Mouse (Mus musculus) stomach, embryonic 15.5 days (tissue): ENCODE results near the gene Ptprn2. TPM values are rescaled to one million over a fixed set of nuclear protein-coding genes. Genes with fewer than 3 reads are reported as not detected.

Experiments
- ATAC-seq: fragments of 200-750 bp; cut with Nextera tagmentation; 2 replicates; pipeline ENCODE4 v1.8.0; 2017; ENCODE audit warnings: low read depth, moderate number of reproducible peaks, moderate TSS enrichment; ENCODE audit not compliant: insufficient read depth, low FRiP score
- H3K27ac ChIP-seq: fragments of 300-500 bp; sonication (generic); 2 replicates; pipeline ENCODE4 v1.5.1; 2015; ENCODE audit warnings: mild to moderate bottlenecking, inconsistent platforms
- H3K27me3 ChIP-seq: fragments of 300-500 bp; sonication (generic); replicated peaks from 2 replicates; pipeline ENCODE4 v1.6.1; 2015; ENCODE audit warnings: inconsistent platforms
- H3K36me3 ChIP-seq: fragments of 300-500 bp; sonication (generic); 2 replicates; pipeline ENCODE4 v1.6.1; 2015; ENCODE audit warnings: inconsistent platforms
- H3K4me1 ChIP-seq: fragments of 300-500 bp; sonication (generic); 2 replicates; pipeline ENCODE4 v1.6.1; 2015; ENCODE audit warnings: inconsistent platforms
- H3K4me2 ChIP-seq: fragments of 300-500 bp; sonication (generic); 2 replicates; pipeline ENCODE4 v1.6.1; 2015; ENCODE audit warnings: mild to moderate bottlenecking, inconsistent platforms
- H3K4me3 ChIP-seq: fragments of 300-500 bp; sonication (generic); replicated peaks from 2 replicates; pipeline ENCODE4 v1.5.1; 2015; ENCODE audit warnings: inconsistent platforms
- H3K9ac ChIP-seq: fragments of 300-500 bp; sonication (generic); 2 replicates; pipeline ENCODE4 v1.6.1; 2015; ENCODE audit warnings: inconsistent platforms
- H3K9me3 ChIP-seq: fragments of 300-500 bp; sonication (generic); 2 replicates; pipeline ENCODE4 v1.6.1; 2016; ENCODE audit warnings: inconsistent platforms
- WGBS: fragments of 180-500 bp; shearing (Covaris S2); methylation state at CpG from one replicate; pipeline ENCODE4 v1.1.7; 2015; 5-methylcytosine and 5-hydroxymethylcytosine counted together
- polyA plus RNA-seq: library from polyadenylated mRNA; unstranded; fragments of >200 nt; fragmentation: Nextera tagmentation; extraction: Ambion mirVana; gene quantifications from 2 replicates; pipeline ENCODE4 v1.2.1, GENCODE M21; 2015

Gene Ptprn2
- polyA plus RNA-seq, 1 experiment from 2014 or later: 3.7 TPM

DNA sequence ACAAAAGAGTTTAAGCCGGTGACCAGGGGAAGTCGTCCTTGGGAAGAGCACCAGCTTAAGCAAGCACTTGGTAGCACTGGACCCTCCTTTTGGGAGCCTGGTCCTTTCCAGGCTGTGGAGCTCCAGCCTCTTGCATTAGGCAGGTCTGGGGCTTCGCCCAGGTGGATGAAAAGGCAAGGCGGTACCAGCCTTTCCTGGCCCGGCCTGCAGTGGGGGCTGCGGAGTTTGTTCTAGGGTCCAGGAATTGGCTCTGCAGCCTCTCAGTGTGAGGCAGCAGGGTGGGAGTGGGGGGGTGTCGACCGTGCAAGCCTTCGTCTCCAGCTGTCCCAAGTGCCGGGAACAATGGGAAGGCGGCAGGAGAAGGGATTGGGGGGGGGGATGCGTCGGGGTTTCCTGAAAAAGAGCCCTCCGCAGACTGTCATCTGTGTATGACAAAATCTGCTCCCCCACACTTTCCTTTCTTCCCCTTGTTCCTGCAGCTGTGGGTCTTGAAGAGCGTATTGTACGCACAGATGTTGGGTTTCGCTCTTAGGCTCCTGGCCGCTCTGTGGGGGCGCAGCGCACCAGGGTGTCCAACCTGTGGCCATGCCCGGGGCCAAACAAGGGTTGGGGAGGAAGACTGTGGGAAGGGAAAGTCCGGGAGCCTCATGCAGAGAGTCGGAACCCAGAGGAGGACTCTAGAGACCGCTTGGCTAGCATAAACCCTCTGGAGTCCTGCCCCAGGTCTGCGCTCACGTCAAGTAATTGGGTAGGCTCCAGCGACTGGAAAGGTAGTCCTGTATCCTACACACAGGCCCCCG is 667.0 kb downstream of the Ptprn2 start:
- ATAC-seq: no peak
- no peak overlapping the region for H3K9ac ChIP-seq
- H3K4me1 ChIP-seq: 0 out of 2 replicates have a peak, but pooled peaks cover 5% of the 10 kb centered on the region
- peaks cover 67% of the 10 kb centered on the region for H3K27me3 ChIP-seq
- no peak overlapping the region; the same call in 1 of the 2 replicates for H3K4me3 ChIP-seq
- peak overlapping the region; percentile 85 for H3K4me2 ChIP-seq
- H3K9me3 ChIP-seq: no peaks in the 10 kb centered on the region
- no peaks in the 10 kb centered on the region for H3K36me3 ChIP-seq
- H3K27ac ChIP-seq: no peak overlapping the region
- 9% methylated on average over 28 of the region's 28 CpGs for WGBS

DNA sequence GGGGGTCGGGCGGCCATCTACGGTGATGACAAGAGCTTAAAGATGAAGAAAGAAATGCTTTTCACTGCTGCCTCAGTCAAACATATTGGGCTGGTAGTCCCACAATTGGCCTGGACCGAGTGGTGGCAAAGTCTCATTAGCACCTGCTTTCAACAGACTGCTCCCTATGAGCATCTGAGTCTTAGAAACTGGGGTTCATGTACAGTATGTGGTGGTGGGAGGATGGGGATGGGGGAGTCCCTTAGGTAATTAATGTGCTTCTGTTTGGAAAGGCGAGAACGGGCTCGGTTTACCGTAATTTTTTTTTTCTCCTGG is 667.6 kb downstream of the Ptprn2 start:
- WGBS: 2% methylated on average over 8 of the region's 8 CpGs
- Histone ChIP-seq H3K36me3 (no peaks in the 10 kb centered on the region), H3K27me3 (peaks cover 72% of the 10 kb centered on the region)

DNA sequence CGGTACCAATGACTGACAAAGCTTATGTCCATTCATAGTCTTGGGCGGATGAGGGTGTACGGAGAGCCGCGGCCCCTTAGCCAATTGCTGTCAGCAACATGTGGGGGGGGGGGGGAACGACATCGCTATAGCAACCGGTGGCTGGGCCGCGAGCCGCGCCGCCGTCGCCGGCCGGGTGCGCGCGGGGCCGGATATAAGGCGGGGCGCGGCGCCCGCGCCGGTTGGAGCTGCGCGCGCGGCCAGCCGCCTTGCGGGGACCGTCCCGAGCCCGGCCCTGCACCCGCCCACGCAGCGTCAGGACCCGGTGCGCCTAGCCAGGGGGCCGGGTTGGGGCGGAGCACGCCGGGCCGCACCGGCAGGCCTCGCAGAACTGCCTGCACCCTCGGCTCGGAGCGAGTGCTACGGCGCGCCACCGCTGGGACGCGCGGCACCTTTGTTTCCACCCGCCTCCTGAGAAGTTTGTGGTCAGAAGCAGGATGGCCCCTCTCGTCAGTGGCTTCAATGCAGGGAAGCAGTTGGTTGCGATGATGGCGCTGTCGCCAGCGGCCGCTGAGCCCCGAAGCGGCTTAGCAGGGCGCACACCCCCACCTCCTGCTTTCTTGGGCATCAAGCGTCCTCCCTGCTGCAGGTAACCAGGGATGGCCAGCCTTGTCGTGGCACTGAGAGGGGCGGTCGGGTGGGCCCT is 668.3 kb downstream of the Ptprn2 start:
- peak overlapping the region; percentile 85 for H3K4me2 ChIP-seq
- H3K4me3 ChIP-seq: peak overlapping the region; percentile 53
- ATAC-seq: peak; percentile 71; the same call in 1 of the 2 replicates
- 0 out of 2 replicates have a peak, but pooled peaks cover 5% of the 10 kb centered on the region for H3K4me1 ChIP-seq
- H3K27ac ChIP-seq: no peak overlapping the region
- H3K9me3 ChIP-seq: no peaks in the 10 kb centered on the region
- H3K9ac ChIP-seq: no peak overlapping the region
- WGBS: 0% methylated on average over 69 of the region's 73 CpGs
- no peaks in the 10 kb centered on the region for H3K36me3 ChIP-seq
- H3K27me3 ChIP-seq: peaks cover 79% of the 10 kb centered on the region

More for the DNA sequence above, 667.6 kb downstream of the Ptprn2 start:
- Histone ChIP-seq H3K4me2 (peak overlapping the region; percentile 85), H3K4me1 (0 out of 2 replicates have a peak, but pooled peaks cover 5% of the 10 kb centered on the region), H3K4me3 (peak overlapping the region; percentile 53), H3K27ac (no peak overlapping the region), H3K9ac (no peak overlapping the region), H3K9me3 (no peaks in the 10 kb centered on the region)
- ATAC-seq: no peak

DNA sequence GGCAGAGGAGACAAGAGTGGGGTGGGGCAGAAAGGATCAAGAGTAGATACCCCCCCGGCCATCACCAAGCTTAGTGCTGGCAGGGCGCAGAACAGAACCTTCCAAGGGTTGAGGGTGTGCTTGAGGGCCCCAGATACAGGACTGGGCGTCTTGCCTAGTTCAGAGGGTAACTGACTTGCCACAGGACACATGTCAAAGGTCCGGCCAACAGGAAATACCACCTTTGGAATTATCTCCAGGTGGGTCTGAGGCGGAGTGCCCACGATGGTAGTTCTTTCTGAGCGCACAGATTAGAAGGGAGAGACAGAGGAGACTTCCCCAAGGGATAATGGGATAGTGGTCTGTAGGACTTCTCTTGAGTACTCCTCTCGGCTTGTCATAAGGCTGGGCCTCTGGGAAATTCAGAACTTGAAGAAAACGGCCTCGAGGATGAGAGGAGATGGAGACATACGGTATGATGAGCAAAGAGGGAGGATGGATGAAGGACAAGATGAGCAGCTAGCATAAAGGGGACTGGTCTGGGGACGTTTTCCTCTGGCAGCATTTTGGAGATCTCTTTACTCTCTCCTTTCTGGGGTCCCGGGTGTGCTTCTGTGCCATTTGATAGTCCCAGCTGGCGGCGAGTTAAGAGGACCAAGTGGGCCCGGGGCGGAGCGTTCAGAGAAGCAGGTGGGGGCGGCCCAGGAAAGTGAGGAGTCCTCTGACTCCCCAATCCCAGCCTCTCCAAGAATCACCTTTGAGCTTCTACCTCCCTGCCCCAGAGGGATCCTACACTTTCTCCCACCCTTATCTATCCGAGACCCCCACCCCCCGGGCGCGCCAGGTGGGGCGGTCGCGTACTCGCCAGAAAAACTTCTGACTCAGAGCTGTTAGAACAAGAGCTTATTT is 669.1 kb downstream of the Ptprn2 start:
- Histone ChIP-seq H3K27me3 (peaks cover 87% of the 10 kb centered on the region), H3K36me3 (no peaks in the 10 kb centered on the region), H3K4me1 (0 out of 2 replicates have a peak, but pooled peaks cover 5% of the 10 kb centered on the region), H3K27ac (no peak overlapping the region), H3K9me3 (no peaks in the 10 kb centered on the region), H3K9ac (no peak overlapping the region), H3K4me2 (peak overlapping the region; percentile 85), H3K4me3 (peak overlapping the region; percentile 53)
- no peak for ATAC-seq
- 1% methylated on average over 25 of the region's 27 CpGs for WGBS

DNA sequence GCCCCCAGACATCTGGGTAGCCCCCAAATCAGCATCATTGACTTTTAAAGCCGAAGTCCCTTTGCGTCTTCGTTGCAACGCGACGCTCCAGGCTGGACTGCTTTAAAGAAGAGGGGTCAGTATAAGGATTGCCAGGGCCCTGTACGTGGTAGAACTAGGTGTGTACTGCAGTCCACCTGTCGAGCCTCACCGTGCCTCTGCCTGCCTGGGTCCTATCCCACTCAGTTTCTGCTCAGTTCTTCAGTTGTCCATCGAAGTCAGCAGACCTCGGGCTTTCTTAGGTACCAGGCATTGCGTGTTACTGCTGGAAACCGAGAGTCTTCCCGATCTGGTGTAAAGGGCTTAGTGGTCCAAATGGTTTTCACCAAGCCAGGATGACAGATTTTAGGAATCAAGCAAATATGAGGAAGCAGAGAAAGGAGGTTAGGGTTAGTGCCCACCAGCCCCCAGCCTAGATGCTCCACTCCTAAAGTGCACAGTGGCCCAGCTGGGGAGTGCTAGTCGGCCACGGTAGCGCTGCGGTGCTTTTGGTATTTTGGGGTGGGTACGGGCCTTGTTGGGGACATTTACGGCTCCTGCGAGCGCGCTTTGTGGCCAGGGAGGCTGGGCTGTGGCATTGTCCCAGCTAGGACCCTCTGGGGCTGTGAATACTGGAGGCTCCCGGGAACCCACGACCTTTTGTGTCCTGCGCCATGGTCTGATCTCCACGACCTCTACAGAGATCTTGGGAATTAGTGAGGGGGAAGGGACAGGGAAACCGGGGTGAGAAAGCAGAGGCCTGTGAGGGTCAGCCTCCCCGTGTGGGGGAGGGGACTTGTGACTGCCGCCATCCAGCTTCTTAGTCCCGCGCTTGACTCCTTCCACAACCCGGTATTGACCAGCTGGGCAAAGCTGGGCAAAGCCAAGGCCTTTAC is 670.0 kb downstream of the Ptprn2 start:
- Histone ChIP-seq H3K4me3 (no peak overlapping the region), H3K4me1 (peaks cover 13% of the 10 kb centered on the region), H3K27ac (no peak overlapping the region), H3K27me3 (peaks cover 93% of the 10 kb centered on the region), H3K36me3 (no peaks in the 10 kb centered on the region), H3K9ac (no peak overlapping the region), H3K9me3 (no peaks in the 10 kb centered on the region), H3K4me2 (no peak overlapping the region)
- ATAC-seq: no peak
- WGBS: 6% methylated on average over 33 of the region's 33 CpGs

DNA sequence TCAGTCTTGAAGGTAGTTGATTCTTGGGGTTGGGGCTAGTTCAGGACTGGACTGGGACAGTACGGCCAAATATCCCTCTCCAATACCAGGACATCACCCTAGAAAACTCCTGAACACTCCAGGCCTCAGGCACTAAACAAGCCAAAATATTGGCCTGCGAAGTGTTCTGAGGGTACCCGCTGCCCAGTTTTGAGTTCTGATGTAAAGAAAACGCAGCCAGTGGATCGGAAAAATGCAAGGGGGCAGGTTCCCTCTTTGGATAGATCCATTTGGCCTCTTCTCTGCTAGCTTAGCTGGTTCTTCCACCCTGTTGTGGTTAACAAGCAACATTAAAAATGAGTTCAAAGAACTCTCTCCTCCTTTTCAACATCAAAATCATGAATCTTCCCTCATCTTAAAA is 670.7 kb downstream of the Ptprn2 start:
- no peaks in the 10 kb centered on the region for H3K36me3 ChIP-seq
- H3K4me3 ChIP-seq: no peak overlapping the region
- no peak overlapping the region for H3K27ac ChIP-seq
- peaks cover 16% of the 10 kb centered on the region for H3K4me1 ChIP-seq
- H3K4me2 ChIP-seq: no peak overlapping the region
- H3K27me3 ChIP-seq: peaks cover 93% of the 10 kb centered on the region
- no peaks in the 10 kb centered on the region for H3K9me3 ChIP-seq
- WGBS: 42% methylated on average over 5 of the region's 5 CpGs
- ATAC-seq: no peak
- H3K9ac ChIP-seq: no peak overlapping the region

DNA sequence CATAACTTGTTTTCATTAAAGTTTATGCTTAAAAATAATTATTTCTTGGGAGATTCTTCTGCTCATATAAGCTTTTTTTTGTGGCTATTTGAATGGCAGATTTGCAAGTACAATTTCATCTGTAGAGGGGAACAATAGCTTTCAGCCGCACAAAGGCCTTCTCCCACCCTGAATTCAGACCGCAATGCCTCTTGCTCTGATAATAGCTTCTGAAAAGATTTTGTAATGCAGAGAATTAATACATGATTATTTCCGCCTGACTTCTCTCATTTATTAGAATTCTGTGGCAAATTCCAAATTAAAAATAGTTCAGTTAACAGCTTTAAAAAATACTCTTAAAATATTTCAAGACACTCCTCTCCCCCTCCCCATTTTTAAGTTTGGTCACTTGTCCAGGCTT is 671.3 kb downstream of the Ptprn2 start:
- no peak overlapping the region for H3K4me3 ChIP-seq
- H3K9me3 ChIP-seq: no peaks in the 10 kb centered on the region
- peaks cover 16% of the 10 kb centered on the region for H3K4me1 ChIP-seq
- H3K9ac ChIP-seq: no peak overlapping the region
- no peak for ATAC-seq
- WGBS: 70% methylated on average over 3 of the region's 3 CpGs
- H3K4me2 ChIP-seq: no peak overlapping the region
- no peaks in the 10 kb centered on the region for H3K36me3 ChIP-seq
- H3K27ac ChIP-seq: no peak overlapping the region
- peaks cover 93% of the 10 kb centered on the region for H3K27me3 ChIP-seq

DNA sequence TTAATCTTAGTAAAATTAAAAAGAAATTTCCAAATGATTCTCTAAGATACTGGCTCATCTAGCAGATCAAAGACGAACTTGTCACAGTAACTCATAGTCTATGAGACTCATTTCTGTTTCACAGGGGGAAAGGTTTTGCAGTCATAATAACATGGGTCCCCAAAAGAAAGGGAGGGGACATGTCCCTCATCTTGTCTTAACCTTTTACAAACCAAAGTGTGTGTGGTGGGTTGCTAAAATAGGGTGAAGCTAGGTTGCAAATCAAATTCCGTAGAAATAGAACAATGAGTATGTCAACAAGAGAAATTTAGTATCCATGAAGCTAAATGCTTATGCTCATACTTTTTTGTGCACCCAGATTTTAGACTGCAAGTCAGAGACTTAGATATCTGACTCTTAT is 671.7 kb downstream of the Ptprn2 start:
- no peak overlapping the region for H3K4me2 ChIP-seq
- no peak for ATAC-seq
- no peaks in the 10 kb centered on the region for H3K36me3 ChIP-seq
- no peak overlapping the region for H3K4me3 ChIP-seq
- H3K4me1 ChIP-seq: peaks cover 16% of the 10 kb centered on the region
- H3K27me3 ChIP-seq: peaks cover 92% of the 10 kb centered on the region
- 64% methylated on average over 2 of the region's 2 CpGs for WGBS
- no peak overlapping the region for H3K9ac ChIP-seq
- H3K27ac ChIP-seq: no peak overlapping the region
- H3K9me3 ChIP-seq: no peaks in the 10 kb centered on the region

DNA sequence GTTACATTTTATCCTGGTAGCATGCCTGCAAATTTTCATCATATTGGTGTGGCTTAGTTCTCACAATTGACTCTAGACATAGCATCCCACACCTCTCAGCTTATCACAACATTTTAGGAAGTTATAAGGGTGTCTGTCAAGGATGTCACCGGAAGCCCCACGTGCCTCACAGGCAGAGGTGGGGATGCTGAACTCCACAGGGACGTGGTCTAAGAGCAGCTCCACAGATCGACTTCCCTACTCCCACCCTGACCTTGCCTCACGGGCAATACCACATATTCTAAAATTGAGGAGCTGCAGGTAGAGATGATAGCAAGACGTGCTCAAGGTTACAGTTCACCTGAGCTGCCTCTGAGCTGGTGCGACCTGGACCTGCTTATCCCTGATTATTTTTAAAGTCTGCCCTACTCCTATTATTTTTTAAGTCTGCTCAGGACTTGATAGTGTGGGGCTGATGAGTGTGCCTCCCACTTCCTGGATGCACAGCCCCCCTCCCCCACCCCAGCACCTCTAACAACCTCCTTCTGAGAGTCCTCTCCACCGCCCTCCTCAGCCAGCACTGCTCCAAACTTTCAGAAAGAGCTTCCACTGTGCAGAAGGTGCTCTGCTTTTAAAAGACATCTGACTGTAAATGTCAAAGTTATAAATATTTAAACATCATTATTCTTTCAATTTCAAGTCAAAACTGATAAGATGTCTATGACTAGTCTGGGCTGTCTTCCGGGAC is 672.3 kb downstream of the Ptprn2 start:
- 16% methylated on average over 9 of the region's 9 CpGs for WGBS
- Histone ChIP-seq H3K27me3 (peaks cover 87% of the 10 kb centered on the region), H3K36me3 (no peaks in the 10 kb centered on the region), H3K4me3 (no peak overlapping the region), H3K4me1 (peaks cover 16% of the 10 kb centered on the region), H3K9ac (no peak overlapping the region), H3K4me2 (no peak overlapping the region), H3K27ac (no peak overlapping the region), H3K9me3 (no peaks in the 10 kb centered on the region)
- no peak for ATAC-seq

DNA sequence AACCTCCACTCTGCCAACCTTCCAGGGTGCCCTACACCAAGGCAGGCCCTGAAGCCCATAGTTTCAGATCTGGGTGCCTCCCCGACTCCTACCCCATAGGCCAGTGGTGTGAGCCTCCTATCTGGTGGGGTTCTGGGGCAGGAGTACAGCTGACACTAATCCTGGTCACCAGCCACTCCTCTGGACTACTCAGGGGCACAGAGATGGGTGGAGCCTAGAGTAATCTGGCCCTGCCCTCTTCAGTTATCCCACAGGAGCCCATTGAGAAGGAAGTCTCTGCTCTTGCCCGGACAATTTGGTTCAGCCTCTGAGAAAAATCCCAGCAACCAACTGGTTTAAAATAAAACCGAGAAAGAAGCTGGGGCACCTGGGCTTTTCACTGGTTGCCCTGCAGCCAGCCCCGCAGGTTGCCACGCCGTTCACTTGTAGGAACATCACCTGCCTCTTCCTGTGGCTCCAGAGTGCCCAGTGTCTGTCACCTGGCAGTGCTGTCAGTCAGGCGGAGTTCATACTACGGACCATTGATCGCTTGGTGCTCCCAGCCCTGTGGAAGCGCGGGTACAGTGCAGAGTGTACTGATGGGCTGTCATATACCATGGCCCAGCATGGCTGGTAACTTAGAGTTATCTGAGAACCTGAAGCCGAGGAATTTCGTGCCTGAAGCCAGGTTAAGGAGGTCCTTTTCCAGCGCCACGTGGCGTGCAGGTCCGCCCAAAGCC is 673.6 kb downstream of the Ptprn2 start:
- WGBS: 16% methylated on average over 17 of the region's 17 CpGs
- H3K27me3 ChIP-seq: peaks cover 74% of the 10 kb centered on the region
- H3K4me3 ChIP-seq: no peak overlapping the region
- peak; percentile 14; the same call in 1 of the 2 replicates for ATAC-seq
- H3K4me1 ChIP-seq: peaks cover 16% of the 10 kb centered on the region
- H3K36me3 ChIP-seq: no peaks in the 10 kb centered on the region
- H3K9me3 ChIP-seq: no peaks in the 10 kb centered on the region
- H3K9ac ChIP-seq: no peak overlapping the region
- H3K27ac ChIP-seq: no peak overlapping the region
- H3K4me2 ChIP-seq: no peak overlapping the region
